Mouse (Mus musculus): ENCODE results near the gene Kcnc3.

Gene Kcnc3

DNA sequence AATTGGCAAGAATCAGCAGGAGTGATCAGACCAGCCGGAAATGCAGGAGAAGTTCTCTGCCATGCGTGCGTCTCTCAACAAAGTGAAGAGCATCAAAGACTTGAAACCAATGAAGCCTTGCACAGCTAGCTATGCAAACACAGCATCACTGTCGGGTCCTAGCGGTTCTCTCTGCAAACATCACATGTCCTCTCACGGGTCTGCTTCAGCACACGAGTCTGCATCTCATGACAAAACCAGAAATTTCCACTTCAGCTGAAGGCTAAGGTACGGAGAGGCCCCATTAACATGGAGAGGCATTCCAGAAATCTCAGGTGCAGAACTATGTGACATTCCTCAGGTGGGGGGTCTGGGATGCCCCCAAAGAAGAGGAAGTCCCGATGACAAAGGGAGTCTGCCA lies 21.7 kb upstream of the Kcnc3 start:
- no peak for DNase-seq (ENCODE audit: extremely low spot score, low read depth, low spot score)

DNA sequence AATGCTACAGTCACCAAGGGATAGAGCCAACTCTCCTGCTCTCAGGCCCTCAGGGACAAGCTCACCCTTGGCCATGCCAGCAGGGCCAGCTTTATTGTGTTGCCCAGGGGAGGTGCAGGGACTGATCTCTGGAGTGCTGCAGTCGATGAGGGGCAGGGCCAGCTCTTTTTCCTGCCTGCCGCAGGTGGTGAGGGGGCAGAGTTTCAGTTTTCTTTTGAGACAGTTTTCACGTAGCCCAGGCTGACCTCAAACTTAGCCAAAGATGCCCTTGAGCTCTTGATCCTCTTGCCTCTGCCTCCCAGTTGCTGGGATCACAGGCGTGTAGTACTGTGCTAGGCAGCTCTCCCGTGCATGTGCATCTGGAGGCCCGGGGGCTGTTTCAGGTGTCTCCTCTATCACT lies 19.5 kb upstream of the Kcnc3 start:
- no peak for DNase-seq (ENCODE audit: extremely low spot score, low read depth, low spot score)

DNA sequence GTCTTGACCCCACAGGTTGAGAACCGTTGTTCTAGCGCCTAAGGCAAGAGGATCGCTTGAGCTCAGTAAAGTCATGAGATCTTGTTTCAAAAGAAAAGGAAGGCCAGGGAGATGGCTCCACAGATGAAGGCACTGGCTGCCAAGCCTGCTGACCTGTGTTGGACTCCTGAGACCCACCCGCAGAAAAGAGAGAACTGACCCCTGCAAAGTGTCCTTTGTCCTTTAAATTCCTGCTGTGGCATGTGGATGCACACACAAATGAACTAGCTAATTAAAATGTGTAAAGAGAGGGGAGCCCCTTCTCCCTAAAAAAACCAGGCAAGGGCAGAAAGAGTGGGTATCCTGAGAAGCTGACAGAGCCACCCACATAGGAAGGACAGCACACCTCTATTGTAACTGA lies 18.7 kb upstream of the Kcnc3 start:
- DNase-seq (ENCODE audit: extremely low spot score, low read depth, low spot score), result no peak

DNA sequence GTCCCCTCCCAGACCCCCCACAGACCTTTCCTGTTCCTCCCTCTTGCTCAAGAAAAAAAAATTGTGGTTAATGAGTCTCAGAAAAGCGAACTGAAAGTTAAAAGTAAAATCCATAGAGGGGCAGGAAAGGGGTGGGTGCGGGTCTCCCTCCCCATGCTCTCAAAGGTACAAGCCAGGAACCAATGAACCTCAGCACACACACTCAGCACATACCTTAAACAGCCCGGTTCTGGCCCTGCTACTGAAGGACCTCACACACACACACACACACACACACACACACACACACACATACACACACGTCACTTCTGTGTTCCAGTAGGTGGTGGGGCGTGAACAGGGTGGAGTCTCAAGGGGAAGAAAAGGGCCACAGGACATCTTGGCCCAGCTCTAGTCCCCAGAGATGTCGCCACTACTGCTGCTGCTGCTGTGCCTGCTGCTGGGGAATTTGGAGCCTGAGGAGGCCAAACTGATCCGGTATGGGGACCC lies 18.2 kb upstream of the Kcnc3 start, which contains the start of gene Napsa:
Gene Napsa (plus strand): TSS at position 168 of the 489 bp plus-strand sequence.
- DNase-seq (ENCODE audit: extremely low spot score, low read depth, low spot score), result no peak

DNA sequence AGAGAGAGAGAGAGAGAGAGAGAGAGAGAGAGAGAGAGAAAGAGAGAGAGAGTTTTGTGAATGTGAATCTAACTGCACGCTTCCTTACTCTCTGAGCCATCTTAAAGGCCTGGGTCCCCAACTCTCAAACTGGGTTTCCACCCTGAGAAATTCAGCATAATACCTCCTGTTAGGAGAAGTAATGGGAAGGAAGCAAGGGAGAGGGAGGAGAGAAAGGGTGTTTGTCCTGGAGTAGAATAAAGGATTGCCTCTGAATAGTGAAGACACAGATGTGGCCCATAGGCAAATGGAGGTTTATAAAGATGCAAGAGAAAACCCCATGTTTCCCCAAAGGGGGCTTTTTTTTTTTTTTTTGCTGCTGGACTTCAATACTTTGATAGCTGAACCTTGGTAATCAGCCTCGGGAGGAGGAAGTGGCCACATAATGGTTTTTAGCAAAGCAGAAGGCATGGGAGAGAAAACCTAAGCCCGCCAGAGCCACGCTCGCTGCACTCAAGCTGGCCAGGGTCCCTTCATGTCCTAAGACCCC lies 17.4 kb upstream of the Kcnc3 start:
- no peak for DNase-seq (ENCODE audit: extremely low spot score, low read depth, low spot score)

DNA sequence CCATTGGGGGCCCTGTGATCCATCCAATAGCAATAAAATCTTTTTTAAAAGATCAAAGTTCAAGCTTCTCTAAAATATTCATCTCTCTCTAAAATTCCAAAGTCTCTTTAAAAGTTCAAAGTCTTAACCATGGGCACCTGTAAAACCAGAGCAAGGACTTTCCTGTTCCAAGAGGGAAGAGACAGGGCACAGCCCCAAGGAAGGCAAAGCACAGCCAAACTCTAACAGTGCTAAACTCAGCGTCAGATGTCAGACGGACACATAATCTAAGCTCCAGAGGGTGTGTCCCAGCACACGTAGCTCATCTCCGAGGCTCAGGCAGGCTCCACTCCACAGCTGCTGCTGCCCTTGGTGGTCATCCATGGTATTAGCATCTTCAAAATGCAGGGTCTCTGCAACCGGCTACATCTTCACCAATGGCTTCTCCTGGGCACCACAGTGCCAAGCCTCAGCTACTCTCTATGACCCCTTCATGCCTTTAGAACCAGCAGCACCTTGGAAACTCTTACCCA lies 14.1 kb upstream of the Kcnc3 start:
- no peak for DNase-seq (ENCODE audit: extremely low spot score, low read depth, low spot score)

DNA sequence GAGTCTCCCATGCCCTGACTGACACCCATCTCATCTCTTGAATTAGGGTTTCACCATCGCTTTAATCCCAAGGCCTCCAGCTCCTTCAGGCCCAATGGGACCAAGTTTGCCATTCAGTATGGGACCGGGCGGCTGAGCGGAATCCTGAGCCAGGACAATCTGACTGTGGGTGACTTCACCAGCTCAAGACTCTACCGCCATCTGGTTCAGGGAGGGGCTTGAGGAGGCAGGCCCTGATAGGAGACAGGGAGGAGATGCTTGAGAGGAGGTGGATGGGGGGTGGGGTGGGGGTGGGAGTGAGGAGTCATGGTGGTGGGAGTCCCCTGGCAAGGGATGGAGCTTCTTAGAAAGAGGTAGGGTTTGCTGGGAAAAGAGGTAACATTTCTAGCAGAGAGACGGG lies 8.8 kb upstream of the Kcnc3 start:
- no peak for DNase-seq (ENCODE audit: extremely low spot score, low read depth, low spot score)

DNA sequence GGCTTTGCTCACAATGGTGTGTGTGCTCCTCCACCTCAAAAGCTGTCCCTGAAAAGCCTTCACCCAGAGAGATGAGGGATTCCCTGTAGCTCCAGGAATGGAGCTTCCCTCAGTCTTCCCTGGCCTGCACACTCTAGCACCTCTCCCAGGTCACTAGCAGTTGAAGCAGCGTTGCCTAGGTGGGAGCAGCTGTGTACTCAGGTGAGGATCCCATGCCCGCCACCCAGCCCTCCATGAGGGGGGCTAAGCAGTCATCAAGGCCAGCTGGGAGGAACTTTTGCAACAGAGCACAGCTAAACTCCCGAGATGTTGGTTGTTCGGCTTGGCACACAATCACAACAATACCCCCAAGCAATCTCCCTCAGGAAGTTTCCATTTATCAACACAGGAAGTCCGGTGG lies 7.8 kb upstream of the Kcnc3 start:
- DNase-seq (ENCODE audit: extremely low spot score, low read depth, low spot score), result no peak

DNA sequence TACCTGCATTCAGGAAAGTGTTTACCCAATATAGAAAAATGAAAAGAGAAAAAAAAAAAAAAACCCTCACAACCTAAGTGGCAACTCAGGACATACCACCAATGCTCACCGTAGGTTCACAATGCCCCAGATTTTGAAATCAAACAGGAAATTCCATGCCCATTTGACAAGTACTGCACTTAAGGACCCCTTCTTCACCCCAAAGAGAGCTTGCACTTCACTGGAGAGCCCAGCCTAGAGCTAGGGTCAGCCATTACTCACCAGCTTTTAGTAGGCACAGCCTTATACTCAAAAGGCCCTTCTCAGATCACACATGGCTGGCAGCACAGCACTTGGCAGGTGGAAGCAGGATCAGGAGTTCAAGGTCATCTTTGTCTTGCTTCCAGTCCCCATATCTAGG lies 7.3 kb upstream of the Kcnc3 start:
- no peak for DNase-seq (ENCODE audit: extremely low spot score, low read depth, low spot score)

DNA sequence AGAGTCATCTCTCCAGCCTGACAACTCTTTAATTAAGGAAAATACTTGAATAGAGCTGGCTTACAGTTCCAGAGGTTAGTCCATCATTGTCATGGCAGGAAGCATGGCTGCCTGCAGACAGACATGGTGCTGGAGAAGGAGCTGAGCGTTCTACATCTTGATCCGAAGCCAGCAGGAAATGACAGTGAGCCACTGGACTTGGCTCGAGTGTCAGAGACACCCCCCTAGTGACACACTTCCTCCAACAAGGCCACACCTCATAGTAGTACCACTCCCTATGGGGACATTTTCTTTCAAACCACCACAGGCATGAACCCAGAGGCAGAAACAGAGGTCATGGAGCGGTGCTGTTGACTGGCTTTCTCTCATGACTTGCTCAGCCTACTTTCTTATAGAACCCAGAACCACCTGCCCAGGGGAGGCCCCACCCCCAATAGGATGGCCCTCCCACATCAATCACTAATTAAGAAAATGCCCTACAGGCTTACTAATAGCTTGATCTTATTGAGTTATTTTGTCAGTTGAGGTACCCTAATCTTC lies 6.1 kb upstream of the Kcnc3 start:
- DNase-seq (ENCODE audit: extremely low spot score, low read depth, low spot score), result no peak

DNA sequence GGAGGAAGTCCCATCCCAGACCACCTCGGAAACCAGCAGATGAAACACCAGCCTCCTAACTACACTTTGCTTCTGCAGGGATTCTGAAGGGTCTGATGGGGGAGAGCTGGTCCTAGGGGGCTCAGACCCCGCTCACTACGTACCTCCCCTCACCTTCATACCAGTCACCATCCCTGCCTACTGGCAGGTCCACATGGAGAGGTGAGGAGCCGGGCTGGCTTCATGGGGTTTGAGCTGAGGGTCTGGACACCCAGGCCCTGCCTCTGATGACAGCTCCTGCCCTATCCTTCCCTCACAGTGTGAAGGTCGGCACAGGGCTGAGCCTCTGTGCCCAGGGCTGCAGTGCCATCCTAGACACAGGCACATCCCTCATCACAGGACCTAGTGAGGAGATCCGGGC lies 5.5 kb upstream of the Kcnc3 start:
- DNase-seq (ENCODE audit: extremely low spot score, low read depth, low spot score), result no peak

DNA sequence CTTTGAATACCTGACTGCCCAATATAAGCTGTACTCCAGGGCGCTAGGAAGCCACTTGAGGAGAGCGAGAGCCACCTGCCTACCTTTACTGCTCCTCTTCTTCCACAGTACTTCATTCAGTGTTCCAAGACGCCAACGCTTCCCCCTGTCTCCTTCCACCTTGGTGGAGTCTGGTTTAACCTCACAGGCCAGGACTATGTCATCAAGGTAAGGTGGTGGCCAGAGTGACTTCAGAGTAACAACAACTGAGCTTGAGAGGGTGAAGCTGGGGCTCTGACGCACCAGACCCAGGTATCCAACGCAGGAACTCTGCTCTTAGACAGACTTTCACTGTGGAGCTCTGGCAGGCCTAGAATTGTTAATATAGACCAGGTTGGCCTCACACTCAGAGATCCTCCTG lies 4.9 kb upstream of the Kcnc3 start:
- no peak for DNase-seq (ENCODE audit: extremely low spot score, low read depth, low spot score)

DNA sequence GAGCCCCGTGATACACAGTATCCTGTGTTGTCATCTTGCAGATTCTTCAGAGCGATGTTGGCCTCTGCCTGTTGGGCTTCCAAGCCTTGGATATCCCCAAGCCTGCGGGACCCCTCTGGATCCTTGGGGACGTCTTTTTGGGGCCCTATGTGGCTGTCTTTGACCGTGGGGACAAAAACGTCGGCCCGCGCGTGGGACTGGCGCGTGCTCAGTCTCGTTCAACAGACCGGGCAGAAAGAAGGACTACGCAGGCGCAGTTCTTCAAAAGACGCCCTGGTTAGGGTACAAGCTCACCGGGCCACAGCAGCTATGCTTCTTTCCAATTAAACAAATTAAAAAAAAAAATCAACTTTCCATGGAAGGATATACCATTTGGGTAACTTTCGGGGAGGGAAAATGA lies 3.9 kb upstream of the Kcnc3 start:
- no peak for DNase-seq (ENCODE audit: extremely low spot score, low read depth, low spot score)

DNA sequence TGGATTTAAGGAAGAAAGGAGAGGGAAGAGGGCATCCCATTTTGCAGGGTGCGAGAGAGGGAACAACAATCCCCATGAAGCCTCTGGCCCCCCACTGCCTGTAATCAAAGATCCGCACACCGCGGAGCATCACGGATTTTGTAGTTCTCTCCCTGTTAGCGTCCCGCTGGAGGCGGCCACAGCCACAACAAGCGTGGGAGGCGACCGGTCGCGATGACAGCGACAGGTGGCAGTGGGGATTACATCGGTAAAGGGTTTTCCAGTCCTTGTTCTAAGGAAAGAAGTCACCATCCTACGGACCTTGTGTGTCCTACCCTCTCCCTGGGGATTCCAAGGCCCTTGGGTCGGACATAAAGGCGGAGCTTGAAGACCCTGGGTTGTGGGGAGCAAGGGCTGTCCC lies 3.5 kb upstream of the Kcnc3 start:
- no peak for DNase-seq (ENCODE audit: extremely low spot score, low read depth, low spot score)

DNA sequence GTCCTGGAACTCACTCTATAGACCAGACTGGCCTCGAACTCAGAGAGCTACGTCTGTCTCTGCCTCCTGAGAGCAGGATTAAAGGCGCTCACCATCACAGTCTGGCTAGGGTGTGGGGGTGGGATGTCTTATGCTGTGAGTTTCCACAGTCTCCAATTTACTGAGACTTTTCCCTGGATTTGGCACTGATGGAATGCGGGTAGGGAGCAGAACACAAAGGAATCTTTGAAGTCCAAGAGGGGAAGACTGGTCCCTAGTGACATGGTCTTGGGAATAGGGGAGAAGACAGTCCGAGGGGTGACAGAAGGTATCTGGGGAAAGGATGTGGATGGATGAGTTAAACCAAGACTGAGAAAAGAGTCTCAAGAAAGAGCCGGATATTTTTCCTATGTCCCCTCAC lies 2.8 kb upstream of the Kcnc3 start:
- DNase-seq (ENCODE audit: extremely low spot score, low read depth, low spot score), result no peak

DNA sequence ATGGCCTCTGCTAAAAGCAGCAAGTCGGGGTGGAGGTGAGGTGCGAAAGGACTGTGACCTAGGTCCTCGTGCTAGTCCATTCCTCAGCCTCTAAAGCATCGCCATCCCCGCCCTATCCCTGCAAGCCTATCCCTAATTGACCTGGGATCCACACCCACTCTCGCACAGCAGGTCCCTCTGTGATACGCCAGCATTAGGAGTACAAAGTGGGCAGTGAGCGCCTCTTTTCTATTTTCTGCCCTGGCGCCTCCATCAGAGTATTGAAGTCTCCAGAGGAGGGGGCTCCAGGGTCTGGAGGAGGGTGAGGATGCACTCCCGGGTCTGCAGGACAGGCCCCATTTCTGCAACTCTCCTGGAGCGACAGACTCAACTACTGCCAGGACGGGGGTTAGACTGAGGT lies 2.1 kb upstream of the Kcnc3 start:
- no peak for DNase-seq (ENCODE audit: extremely low spot score, low read depth, low spot score)

DNA sequence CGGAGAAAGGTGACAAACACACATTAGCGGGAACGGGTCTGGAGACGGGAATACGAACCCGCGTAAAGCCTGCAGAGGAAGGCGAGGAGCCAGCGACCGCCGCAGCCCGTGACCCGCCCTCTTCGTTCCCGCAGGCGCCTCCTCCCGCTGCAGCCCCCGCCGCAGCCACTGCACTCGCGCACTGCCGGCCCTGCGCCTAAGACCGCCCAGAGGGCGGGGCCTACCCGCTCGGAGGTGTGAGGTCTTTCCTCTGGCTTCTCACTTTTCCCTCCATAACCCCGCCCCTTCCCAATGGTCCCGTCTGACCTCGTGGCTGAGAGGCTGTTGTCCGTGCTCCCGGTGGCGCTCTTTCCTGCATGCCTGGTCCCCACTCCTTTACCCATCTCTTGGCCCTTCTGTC lies 1.3 kb upstream of the Kcnc3 start:
- no peak for DNase-seq (ENCODE audit: extremely low spot score, low read depth, low spot score)

DNA sequence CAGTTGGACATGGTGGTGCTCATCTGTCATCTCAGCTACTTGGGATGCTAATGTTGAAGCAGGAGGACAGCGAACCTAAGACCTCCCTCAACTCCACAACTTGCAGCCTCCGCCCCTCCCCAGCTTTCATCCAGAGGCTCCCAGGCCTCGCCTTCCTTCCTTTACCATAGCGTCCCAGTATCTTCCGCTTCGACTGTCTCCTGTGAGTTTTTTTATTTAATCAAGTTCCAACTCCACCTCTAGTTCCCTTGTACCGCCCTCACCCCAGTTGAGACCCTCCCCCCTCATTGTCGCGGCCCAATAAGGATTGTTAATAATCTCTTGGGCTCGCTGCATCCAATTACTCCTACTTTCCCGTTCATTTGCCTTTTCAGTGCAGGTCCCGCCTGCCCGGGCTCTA lies 518 bp upstream of the Kcnc3 start:
- DNase-seq (ENCODE audit: extremely low spot score, low read depth, low spot score), result no peak

DNA sequence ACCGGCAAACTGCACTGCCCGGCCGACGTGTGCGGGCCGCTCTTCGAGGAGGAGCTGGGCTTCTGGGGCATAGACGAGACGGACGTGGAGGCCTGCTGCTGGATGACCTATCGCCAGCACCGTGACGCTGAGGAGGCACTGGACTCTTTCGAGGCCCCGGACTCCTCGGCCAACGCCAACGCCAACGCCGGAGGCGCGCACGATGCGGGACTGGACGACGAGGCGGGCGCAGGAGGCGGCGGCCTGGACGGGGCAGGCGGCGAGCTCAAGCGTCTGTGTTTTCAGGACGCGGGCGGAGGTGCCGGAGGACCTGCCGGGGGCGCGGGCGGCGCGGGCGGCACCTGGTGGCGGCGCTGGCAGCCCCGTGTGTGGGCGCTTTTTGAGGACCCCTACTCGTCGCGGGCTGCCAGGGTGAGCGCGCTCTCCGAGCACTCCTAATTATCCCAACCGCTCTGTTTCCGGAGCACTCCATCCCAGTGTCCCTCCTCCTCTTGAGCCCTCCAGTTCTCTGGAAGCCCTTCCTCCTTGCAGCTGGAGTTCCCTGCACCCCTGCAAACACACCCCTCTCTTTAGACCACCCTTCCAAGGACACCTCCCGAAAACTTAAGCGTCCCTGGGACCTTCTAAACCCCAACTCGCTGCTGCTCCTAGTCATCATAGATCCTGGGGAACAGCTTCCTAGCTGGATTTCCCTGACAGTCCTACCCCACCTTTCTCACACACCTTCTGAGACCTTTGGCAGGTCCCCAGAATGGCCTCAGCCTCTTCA lies 1.1 kb downstream of the Kcnc3 start:
- DNase-seq (ENCODE audit: extremely low spot score, low read depth, low spot score), result no peak

DNA sequence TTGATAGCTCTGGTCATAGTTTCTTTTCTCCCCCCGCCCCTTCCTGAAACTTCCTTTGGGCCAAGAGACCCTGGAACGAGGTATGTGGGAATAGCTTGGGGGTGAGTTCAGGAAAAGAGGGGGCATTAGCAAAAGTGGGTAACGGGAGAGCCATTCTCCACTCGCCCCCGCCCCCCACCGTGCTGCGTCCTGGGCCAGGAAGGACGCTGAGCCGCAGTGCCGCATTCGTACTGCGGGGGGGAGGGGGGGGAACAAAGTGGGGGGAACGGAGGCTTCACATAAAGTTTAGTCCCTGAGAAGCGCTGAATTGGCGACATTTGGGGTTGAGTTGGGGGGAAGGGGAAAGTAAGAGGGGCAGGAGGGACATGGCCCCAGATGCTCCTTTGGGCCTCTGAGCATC lies 2.6 kb downstream of the Kcnc3 start:
- DNase-seq (ENCODE audit: extremely low spot score, low read depth, low spot score), result no peak

DNA sequence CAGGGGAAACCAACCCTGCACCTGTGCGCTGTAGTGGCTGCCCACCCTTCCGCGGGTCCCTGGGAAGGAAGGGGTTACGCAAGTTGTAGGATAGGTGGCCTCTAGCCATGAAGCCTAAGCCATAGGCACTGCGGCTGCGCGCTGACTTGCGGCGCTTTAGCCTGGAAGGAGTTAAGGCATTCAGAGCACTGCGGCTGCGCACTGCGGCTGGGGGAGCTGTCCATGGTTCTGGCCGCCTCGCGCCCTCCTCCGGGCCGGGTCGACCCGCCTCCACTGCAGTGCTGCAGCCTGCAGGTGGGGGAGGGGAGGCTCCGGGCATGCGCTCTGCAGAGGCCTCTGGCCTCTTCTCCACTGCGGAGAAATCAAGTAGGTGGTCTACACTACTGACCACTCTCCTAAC lies 3.3 kb downstream of the Kcnc3 start:
- DNase-seq (ENCODE audit: extremely low spot score, low read depth, low spot score), result no peak

DNA sequence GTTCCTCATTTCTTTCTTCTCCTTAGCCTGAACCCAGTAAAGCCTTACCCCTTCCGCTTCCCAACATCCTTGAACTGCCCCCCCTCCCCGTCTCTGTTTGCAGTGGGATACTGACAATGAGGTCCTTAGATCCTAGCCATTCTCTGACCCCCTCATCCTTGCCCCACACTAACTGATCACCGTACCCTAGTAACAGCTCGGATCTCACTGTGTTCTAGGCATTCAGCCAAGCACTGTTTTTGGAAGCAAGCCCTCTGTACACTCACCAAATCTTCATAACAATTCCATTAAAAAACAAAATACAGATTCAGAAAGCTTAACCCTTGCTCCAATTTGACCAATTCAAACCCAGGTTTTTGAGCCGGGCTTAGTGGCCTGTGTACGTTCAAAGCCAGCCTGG lies 3.8 kb downstream of the Kcnc3 start:
- no peak for DNase-seq (ENCODE audit: extremely low spot score, low read depth, low spot score)

Measured in hindlimb bud, embryonic 11.5 days (tissue).